Mouse (Mus musculus) G1E-ER4 (cell line): Measurements from ENCODE around the gene Vps11. TPM values are rescaled to one million over a fixed set of nuclear protein-coding genes. Genes with fewer than 3 reads are reported as not detected.

Source experiments
- GATA1 ChIP-seq: IDR thresholded peaks from one replicate; pipeline ENCODE4 v1.8.0; 2012; ENCODE audit warnings: low read length, inconsistent platforms
- polyA plus RNA-seq: library from polyadenylated mRNA; stranded (reverse); fragments of >175 nt; gene quantifications from 2 replicates; pipeline ENCODE4 v1.2.3, GENCODE M21; 2012

The Vps11 gene
- polyA plus RNA-seq, 1 experiment: 6.0 TPM

DNA sequence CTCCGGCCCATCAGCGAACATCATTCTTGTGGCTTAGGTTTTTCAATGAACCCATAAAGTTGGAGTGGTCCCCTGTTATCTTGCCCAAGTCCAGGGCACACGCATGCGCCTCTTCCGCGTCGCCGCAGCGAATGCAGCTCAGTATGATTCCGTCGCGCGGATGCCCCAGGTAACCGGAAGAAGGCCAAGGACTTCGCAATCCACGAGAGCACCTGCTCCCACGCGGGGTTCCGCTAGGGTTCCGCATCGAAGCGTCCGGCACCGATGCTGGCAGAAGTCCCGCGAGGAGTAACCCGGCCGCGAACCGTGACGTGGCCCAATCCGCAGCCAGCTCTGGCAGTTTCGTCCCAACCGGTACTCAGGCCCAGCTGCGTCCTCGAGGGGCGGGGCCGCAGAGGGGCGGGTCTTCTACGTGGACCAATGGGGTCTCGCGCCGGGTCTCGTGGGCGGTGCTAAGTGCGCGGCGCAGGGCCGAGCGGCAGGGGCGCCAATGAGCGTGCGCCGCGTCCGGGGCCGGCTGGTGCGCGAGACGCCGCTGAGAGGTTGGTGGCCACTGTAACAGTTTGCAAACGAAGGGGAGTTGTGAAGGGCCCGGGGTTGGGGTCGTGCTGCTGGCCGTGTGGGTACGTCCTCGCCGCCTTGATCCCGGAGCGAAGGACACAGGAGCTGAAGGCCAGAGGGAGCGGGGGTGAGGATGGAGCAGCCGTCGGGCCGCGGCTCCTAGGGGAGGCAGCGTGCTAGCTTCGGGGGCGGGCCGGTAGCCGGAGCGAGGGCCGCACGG is 17.8 kb upstream of the Vps11 start, which contains the start of gene Hyou1:
Gene Hyou1 (plus strand): TSS at position 437 of the 781 bp plus-strand sequence.
- no peak for TF ChIP-seq GATA1

DNA sequence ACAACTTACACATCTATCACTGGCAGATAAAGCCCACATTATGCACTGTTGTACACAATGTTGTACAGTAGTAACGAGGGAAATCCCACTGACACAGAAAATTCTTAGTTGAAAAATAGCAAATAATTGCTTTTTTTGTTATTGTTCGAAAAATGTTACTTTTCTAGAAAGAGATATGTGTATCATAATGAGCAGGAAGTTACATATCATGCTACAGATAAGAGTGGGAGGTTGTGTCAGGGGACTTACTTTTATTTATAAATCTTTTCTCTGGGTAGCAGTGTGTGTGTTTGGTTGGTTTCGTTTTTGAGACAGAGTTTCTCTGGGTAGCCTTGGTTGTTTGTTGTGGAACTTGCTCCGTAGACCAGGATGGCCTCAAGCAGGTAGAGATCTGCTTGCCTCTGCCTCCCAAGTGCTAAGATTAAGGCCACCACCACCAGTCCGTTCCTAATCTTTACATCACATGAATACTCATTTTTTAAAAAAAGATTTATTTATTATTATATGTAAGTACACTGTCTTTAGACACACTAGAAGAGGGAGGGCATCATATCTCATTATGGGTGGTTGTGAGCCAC is 16.8 kb upstream of the Vps11 start:
- TF ChIP-seq GATA1: no peak

DNA sequence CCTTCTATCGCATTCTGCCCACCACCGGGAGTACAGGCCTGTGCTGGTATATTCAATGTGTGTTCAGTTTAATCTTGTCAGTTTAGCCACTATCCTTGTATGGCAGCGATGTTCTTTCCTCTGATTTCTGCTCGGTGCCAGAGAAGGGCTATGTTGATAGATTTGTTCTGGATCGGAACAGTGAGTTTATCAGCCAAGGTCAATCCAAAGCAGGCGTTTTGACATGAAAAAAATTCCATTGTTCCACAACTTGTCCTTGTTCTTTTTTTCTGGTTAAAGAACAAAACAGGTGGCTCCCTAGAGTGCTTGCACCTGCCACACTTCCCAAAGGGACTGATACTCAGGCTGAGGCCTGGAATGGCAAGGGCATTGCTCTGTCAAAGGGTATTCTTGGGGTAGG is 14.7 kb upstream of the Vps11 start:
- no peak for TF ChIP-seq GATA1

DNA sequence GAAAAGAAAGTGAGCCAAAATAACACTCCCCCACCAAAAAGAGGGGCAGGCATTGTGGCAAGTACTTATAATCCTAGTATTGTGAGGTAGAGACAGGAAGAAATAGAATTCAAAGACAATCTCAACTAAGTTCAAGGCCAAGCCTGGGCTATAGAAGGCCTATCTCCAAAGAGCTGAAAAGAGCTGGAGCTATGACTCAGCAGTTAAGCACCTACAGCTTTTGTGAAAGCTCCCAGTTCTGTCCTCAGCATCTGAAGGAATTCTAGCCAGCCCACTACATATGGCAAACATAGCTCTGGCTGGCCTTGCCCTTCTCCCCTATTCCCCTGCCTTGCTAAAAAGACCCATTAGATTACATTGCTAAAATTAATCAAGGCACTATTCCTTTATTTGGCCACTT is 11.9 kb upstream of the Vps11 start:
- TF ChIP-seq GATA1: no peak

DNA sequence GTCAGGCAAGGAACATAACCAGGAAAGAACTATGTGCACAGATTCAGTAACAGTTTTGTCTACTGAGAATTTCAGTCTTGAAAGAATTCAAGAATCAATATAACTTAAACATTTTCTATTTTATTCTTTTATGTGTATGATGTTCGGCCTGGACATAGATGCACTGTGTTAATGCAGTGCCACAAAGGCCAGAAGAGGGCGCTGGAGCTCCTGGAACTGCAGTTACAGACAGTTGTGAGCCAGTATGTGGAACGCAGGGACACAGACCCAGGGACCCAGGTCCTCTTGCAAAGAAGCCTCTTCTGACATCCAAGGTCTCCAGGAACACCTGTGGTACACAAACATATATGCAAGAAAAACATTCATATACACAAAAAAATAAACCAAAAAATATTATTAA is 3.0 kb upstream of the Vps11 start:
- TF ChIP-seq GATA1: no peak

DNA sequence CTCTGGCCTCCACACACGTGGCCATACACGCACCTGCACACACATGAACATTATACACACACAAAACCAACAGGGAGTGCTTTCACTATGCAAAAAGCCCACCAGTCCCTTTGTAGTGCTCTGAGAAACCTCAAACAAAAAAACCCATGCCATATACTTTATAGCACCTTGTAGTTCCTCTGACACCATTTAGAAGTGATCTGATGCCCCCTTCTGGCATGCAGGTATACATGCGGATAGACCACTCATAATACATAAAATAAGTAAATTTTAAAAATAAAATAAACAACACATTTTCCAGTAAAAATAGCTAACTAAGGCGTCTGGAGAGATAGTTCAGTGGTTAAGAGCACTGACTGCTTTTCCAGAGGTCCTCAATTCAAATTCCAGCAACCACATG is 4.3 kb downstream of the Vps11 start:
- no peak for TF ChIP-seq GATA1

DNA sequence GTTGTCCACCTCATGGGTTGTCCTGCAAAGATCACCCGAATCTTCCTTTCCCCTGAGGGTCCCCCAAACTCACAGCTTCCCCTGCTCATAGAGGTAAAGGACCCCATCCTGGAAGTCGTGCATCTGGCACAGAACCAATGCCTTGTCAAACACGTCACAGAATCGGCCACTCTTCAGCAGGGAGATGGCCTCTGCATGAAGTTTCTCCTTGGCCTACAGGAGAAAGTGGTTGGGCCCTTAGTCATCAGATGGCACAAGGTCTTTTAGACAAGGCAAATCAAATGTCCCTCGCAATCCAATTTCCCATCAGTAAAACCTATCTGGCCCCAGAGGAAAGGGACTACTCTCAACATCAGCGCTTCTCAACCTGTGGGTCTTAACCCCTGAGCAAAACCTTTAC is 8.3 kb downstream of the Vps11 start:
- TF ChIP-seq GATA1: no peak

GRCm38 (mm10) chr9:44352337-44352736 is 9.1 kb downstream of the Vps11 start:
- TF ChIP-seq GATA1: no peak

DNA sequence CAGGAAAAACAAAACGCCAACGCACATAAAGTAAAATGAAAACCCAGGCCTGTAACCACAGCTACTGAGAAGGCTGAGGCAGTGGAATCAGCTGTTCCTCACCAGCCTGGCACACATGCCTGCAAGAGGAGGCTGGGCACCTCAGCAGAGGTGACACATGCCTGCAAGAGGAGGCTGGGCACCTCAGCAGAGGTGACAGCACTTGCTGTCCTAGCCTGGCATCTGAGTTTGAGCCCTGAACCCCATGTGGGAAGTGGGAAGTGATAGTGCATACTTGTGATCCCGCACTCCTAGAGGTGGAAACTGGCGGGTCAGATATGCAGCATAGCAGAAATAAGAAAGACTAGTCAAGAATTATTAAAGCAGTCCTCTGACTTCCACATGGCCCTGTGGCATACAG is 10.1 kb downstream of the Vps11 start:
- TF ChIP-seq GATA1: no peak

GRCm38 (mm10) chr9:44348546-44348945 is 12.9 kb downstream of the Vps11 start:
- TF ChIP-seq GATA1: no peak

DNA sequence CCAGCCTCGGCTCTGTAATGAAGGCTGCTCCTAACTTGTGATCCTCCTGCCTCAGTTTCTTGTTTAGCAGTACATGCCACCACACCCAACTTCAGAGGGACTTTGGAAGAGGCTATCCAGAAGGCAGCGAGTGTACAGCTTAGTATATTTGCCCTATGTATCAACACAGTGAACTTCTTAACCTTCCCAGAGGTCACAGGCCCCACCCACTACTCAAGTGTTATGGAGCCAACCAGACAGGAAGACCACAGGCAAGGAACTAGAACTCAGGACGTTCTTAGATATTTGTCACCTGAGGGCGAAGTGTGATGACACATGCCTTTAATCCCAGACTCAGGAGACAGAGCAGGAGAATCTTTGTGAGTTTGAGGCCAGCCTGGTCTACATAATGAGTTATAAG is 13.8 kb downstream of the Vps11 start:
- TF ChIP-seq GATA1: no peak

GRCm38 (mm10) chr9:44347166-44347565 is 14.3 kb downstream of the Vps11 start:
- no peak for TF ChIP-seq GATA1

DNA sequence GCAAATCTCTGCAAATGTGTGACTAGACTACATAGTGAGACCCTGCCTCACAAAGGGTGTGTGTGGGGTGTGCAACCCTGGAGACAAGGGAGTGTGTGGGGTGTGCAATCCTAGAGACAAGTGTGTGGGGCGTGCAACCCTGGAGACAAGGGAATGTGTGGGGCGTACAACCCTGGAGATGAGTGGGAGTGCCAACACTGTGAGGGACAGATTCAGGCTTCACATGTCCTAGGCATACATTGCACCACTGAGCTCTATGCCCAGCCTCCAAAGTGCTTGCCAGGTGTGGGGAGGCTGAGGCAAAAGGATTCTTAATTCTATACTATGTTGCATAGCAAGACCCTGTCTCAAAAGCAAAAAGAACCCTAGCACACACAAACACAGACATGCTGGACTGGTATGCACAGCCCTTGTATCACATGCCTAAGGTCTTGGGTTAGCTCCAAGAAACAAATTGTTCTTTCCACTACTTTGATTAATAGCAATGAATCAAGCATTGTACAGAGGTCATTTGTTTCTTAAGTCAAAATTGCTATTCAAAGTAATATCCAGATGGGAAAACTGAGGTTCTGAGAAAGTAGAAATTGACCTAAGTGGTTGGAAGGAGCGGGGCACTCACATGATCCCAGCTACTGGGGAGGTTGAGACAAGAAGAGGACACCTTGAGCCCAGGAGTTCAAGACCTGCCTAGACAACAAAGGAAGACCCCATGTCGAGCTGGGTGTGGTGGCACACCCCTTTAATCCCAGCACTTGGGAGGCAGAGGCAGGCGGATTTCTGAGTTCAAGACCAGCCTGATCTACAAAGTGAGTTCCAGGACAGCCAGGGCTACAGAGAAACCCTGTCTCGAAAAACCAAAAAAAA is 15.7 kb downstream of the Vps11 start:
- TF ChIP-seq GATA1: no peak

GRCm38 (mm10) chr9:44343781-44344421 is 17.6 kb downstream of the Vps11 start, which contains the start of gene Hmbs:
Gene Hmbs (minus strand): TSS chr9:44344228.
- TF ChIP-seq GATA1: no peak

- TF ChIP-seq GATA1: peak; percentile 90
Observed at GRCm38 (mm10) chr9:44343290-44343689, 18.2 kb downstream of the Vps11 start.

DNA sequence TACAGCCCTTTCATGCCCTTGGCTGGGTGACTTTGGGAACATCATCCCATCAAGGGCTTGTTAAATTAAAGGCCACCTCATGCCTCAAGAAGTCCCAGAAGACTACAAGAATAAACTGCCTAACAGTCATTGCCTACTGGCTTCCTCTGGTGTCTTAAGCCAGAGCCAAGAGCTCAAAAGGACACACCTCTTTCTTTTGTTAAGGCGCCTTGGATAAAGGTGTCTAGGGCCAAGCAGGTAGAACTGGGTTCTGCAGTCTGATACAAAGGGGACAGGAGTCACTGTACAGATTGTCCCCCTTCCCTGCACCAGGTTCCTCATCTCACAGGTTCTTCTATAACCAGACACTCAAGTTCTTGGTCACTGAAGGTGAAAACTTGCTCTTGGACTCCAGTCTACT is 18.9 kb downstream of the Vps11 start:
- TF ChIP-seq GATA1: no peak
